Mouse (Mus musculus): ENCODE results near the gene Sox10. TPM values are rescaled to one million over a fixed set of nuclear protein-coding genes. Genes with fewer than 3 reads are reported as not detected.

Sox10 gene
- polyA plus RNA-seq, 1 experiment from 2014 or later, result 3.6 TPM

DNA sequence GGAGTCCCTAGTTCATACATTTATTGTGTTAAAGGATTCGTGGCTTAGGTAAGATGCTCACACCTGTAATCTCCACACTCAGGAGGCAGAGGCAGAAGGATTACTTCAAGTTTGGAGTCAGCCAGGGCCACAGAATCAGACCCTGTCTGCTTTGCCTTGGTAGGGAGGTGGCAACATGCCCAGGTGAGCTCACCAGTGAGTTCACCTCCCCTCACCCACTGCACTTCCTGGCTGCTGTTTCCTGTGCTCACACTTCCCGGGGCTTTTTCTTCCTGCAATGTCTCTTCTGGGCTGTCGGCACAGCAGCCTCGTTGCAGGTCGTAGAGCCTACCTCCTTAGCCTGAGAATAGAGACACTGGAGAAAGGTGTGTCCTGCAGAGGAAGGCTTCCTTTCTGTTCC is 49.8 kb downstream of the Sox10 start:
- no peak for TF ChIP-seq EP300 (optimal IDR thresholded peaks at IDR 0.05)
- no peak for TF ChIP-seq CTCF (IDR thresholded peaks at IDR 0.05; ENCODE audit: low read depth)
- no peak for DNase-seq (ENCODE audit: low spot score)
- 61% methylated on average over 5 of the region's 5 CpGs for WGBS
- no peak overlapping the region for H3K4me3 ChIP-seq (ENCODE audit: low read depth, low read length)
- H3K4me2 ChIP-seq (replicated peaks; ENCODE audit: low read depth), result no peak overlapping the region
- no peaks in the 10 kb centered on the region for H3K9me3 ChIP-seq (ENCODE audit: control insufficient read depth, low read length)
- ATAC-seq (ENCODE audit: low FRiP score, low TSS enrichment), result no peak
- no peaks in the 10 kb centered on the region for H3K27me3 ChIP-seq (ENCODE audit: control insufficient read depth, insufficient read depth, low read length)
- peaks cover 5% of the 10 kb centered on the region for H3K4me1 ChIP-seq (replicated peaks; ENCODE audit: control insufficient read depth, insufficient read depth)
- H3K36me3 ChIP-seq (ENCODE audit: control insufficient read depth, insufficient read depth, low read length), result peaks cover 46% of the 10 kb centered on the region
- H3K9ac ChIP-seq (ENCODE audit: low read length), result no peak overlapping the region
- no peak overlapping the region for H3K27ac ChIP-seq (replicated peaks)

DNA sequence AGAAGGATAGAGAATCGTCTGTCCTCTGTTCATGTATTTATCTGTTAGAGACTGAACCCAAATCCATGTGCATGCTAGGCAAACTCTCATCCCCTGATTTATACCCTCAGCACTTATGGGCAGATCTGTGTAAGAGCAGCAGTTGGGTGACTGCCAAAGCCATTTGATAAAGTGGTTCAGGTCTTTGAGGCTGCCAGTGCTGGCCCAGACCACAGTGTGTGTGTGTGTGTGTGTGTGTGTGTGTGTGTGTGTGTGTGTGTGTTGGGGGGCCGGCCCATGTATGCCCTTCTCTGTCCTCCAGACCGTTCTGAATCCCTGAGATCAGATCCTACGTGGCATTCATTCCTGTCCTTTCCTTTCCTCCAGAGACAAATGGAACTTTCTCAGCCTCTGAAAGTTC is 53.3 kb downstream of the Sox10 start:
- no peaks in the 10 kb centered on the region for H3K27me3 ChIP-seq (ENCODE audit: control insufficient read depth, insufficient read depth, low read length)
- 0 out of 2 replicates have a peak overlapping the region, but pooled peaks have one; percentile 13 for H3K9ac ChIP-seq (ENCODE audit: low read length)
- H3K4me1 ChIP-seq (replicated peaks; ENCODE audit: control insufficient read depth, insufficient read depth), result peaks cover 5% of the 10 kb centered on the region
- no peaks in the 10 kb centered on the region for H3K9me3 ChIP-seq (ENCODE audit: control insufficient read depth, low read length)
- TF ChIP-seq CTCF (IDR thresholded peaks at IDR 0.05; ENCODE audit: low read depth) (no peak), EP300 (optimal IDR thresholded peaks at IDR 0.05) (no peak)
- H3K27ac ChIP-seq (replicated peaks), result peak overlapping the region; percentile 67
- 38% methylated on average over 4 of the region's 4 CpGs for WGBS
- H3K4me2 ChIP-seq (replicated peaks; ENCODE audit: low read depth), result peak overlapping the region; percentile 91
- H3K4me3 ChIP-seq (ENCODE audit: low read depth, low read length), result no peak overlapping the region
- DNase-seq (ENCODE audit: low spot score) (peak; percentile 55), ATAC-seq (ENCODE audit: low FRiP score, low TSS enrichment) (peak; percentile 7; the same call in 1 of the 2 replicates)
- H3K36me3 ChIP-seq (ENCODE audit: control insufficient read depth, insufficient read depth, low read length), result peaks cover 18% of the 10 kb centered on the region

DNA sequence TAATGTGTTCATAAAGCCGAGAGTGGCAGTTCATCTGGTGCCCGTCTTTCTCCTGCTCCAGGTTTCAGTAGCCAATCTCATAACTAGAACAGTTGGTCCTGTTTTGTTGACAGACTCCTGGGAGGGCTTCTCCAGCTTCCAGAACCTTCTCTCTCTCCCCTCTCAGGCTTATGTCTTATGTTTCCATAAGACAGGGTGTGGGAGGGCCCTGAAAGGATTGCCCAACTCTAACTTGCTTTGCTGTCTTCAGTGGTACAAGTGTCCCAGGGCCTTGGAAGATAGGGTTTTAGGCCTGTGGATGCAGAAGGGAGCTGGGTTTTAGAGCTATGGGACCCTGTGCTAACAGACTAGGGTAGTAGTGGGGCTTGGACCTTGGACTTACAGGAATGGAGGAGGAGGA is 54.5 kb downstream of the Sox10 start:
- Histone ChIP-seq H3K4me1 (replicated peaks; ENCODE audit: control insufficient read depth, insufficient read depth) (peaks cover 5% of the 10 kb centered on the region), H3K9ac (ENCODE audit: low read length) (peak overlapping the region; percentile 94), H3K27me3 (ENCODE audit: control insufficient read depth, insufficient read depth, low read length) (no peaks in the 10 kb centered on the region), H3K36me3 (ENCODE audit: control insufficient read depth, insufficient read depth, low read length) (peaks cover 12% of the 10 kb centered on the region), H3K4me2 (replicated peaks; ENCODE audit: low read depth) (peak overlapping the region; percentile 91), H3K9me3 (ENCODE audit: control insufficient read depth, low read length) (no peaks in the 10 kb centered on the region), H3K4me3 (ENCODE audit: low read depth, low read length) (peak overlapping the region; percentile 87), H3K27ac (replicated peaks) (peak overlapping the region; percentile 98; the same call in 1 of the 2 replicates)
- DNase-seq (ENCODE audit: low spot score) (no peak), ATAC-seq (ENCODE audit: low FRiP score, low TSS enrichment) (no peak)
- TF ChIP-seq CTCF (IDR thresholded peaks at IDR 0.05; ENCODE audit: low read depth) (no peak), EP300 (optimal IDR thresholded peaks at IDR 0.05) (no peak)
- 46% methylated on average over 2 of the region's 2 CpGs for WGBS

GRCm38 (mm10) chr15:79110031-79110430 is 55.0 kb downstream of the Sox10 start:
- Histone ChIP-seq H3K27ac (replicated peaks) (peak overlapping the region; percentile 98), H3K9ac (ENCODE audit: low read length) (peak overlapping the region; percentile 94), H3K27me3 (ENCODE audit: control insufficient read depth, insufficient read depth, low read length) (no peaks in the 10 kb centered on the region), H3K4me1 (replicated peaks; ENCODE audit: control insufficient read depth, insufficient read depth) (peaks cover 5% of the 10 kb centered on the region), H3K36me3 (ENCODE audit: control insufficient read depth, insufficient read depth, low read length) (peaks cover 7% of the 10 kb centered on the region), H3K4me2 (replicated peaks; ENCODE audit: low read depth) (peak overlapping the region; percentile 91), H3K9me3 (ENCODE audit: control insufficient read depth, low read length) (no peaks in the 10 kb centered on the region), H3K4me3 (ENCODE audit: low read depth, low read length) (peak overlapping the region; percentile 87)
- ATAC-seq (ENCODE audit: low FRiP score, low TSS enrichment), result no peak
- TF ChIP-seq CTCF (IDR thresholded peaks at IDR 0.05; ENCODE audit: low read depth) (no peak), EP300 (optimal IDR thresholded peaks at IDR 0.05) (no peak)
- WGBS, result 24% methylated on average over 9 of the region's 9 CpGs
- DNase-seq (ENCODE audit: low spot score), result no peak

GRCm38 (mm10) chr15:79109321-79109934 is 55.6 kb downstream of the Sox10 start:
- peak overlapping the region; percentile 87 for H3K4me3 ChIP-seq (ENCODE audit: low read depth, low read length)
- peaks cover 5% of the 10 kb centered on the region for H3K4me1 ChIP-seq (replicated peaks; ENCODE audit: control insufficient read depth, insufficient read depth)
- DNase-seq (ENCODE audit: low spot score), result no peak
- peak overlapping the region; percentile 91 for H3K4me2 ChIP-seq (replicated peaks; ENCODE audit: low read depth)
- no peaks in the 10 kb centered on the region for H3K9me3 ChIP-seq (ENCODE audit: control insufficient read depth, low read length)
- under 1% methylated on average over 46 of the region's 46 CpGs for WGBS
- no peaks in the 10 kb centered on the region for H3K27me3 ChIP-seq (ENCODE audit: control insufficient read depth, insufficient read depth, low read length)
- peak overlapping the region; percentile 98 for H3K27ac ChIP-seq (replicated peaks)
- peak overlapping the region; percentile 94 for H3K9ac ChIP-seq (ENCODE audit: low read length)
- H3K36me3 ChIP-seq (ENCODE audit: control insufficient read depth, insufficient read depth, low read length), result peaks cover 3% of the 10 kb centered on the region; the same call in 1 of the 2 replicates
- TF ChIP-seq CTCF (IDR thresholded peaks at IDR 0.05; ENCODE audit: low read depth) (no peak), EP300 (optimal IDR thresholded peaks at IDR 0.05) (no peak)
- ATAC-seq (ENCODE audit: low FRiP score, low TSS enrichment), result peak; percentile 53
